Mouse (Mus musculus): ENCODE measurements around the gene Pak6. TPM values are rescaled to one million over a fixed set of nuclear protein-coding genes. Genes with fewer than 3 reads are reported as not detected.

Pak6 gene
- polyA plus RNA-seq (2012), result 31.1 and 37.5 TPM in 2 replicates

GRCm38 (mm10) chr2:118662902-118663803 is at the start of gene Pak6:
TSS of gene Pak6 (plus strand) at chr2:118663303.
- TF ChIP-seq GATA1 (IDR thresholded peaks at IDR 0.05; ENCODE audit: low read length), result no peak

GRCm38 (mm10) chr2:118618013-118618412 is 45.1 kb upstream of the Pak6 start:
- TF ChIP-seq GATA1 (IDR thresholded peaks at IDR 0.05; ENCODE audit: low read length), result no peak

- no peak for TF ChIP-seq GATA1 (IDR thresholded peaks at IDR 0.05; ENCODE audit: low read length)
Observed at GRCm38 (mm10) chr2:118620101-118620500, 43.0 kb upstream of the Pak6 start.

- no peak for TF ChIP-seq GATA1 (IDR thresholded peaks at IDR 0.05; ENCODE audit: low read length)
Observed at GRCm38 (mm10) chr2:118620608-118621007, 42.5 kb upstream of the Pak6 start.

GRCm38 (mm10) chr2:118629276-118629675 is 33.8 kb upstream of the Pak6 start:
- TF ChIP-seq GATA1 (IDR thresholded peaks at IDR 0.05; ENCODE audit: low read length), result no peak

GRCm38 (mm10) chr2:118633441-118633840 is 29.7 kb upstream of the Pak6 start:
- TF ChIP-seq GATA1 (IDR thresholded peaks at IDR 0.05; ENCODE audit: low read length), result no peak

- no peak for TF ChIP-seq GATA1 (IDR thresholded peaks at IDR 0.05; ENCODE audit: low read length)
Observed at GRCm38 (mm10) chr2:118637258-118637657, 25.8 kb upstream of the Pak6 start.

- TF ChIP-seq GATA1 (IDR thresholded peaks at IDR 0.05; ENCODE audit: low read length), result no peak
Observed at GRCm38 (mm10) chr2:118637888-118638526, 25.1 kb upstream of the Pak6 start.

- TF ChIP-seq GATA1 (IDR thresholded peaks at IDR 0.05; ENCODE audit: low read length), result no peak
Observed at GRCm38 (mm10) chr2:118638686-118639085, 24.4 kb upstream of the Pak6 start.

GRCm38 (mm10) chr2:118641147-118641546 is 22.0 kb upstream of the Pak6 start:
- no peak for TF ChIP-seq GATA1 (IDR thresholded peaks at IDR 0.05; ENCODE audit: low read length)

GRCm38 (mm10) chr2:118642431-118642830 is 20.7 kb upstream of the Pak6 start:
- TF ChIP-seq GATA1 (IDR thresholded peaks at IDR 0.05; ENCODE audit: low read length), result no peak

- no peak for TF ChIP-seq GATA1 (IDR thresholded peaks at IDR 0.05; ENCODE audit: low read length)
Observed at GRCm38 (mm10) chr2:118642942-118643341, 20.2 kb upstream of the Pak6 start.

GRCm38 (mm10) chr2:118646665-118647064 is 16.4 kb upstream of the Pak6 start:
- TF ChIP-seq GATA1 (IDR thresholded peaks at IDR 0.05; ENCODE audit: low read length), result no peak

GRCm38 (mm10) chr2:118656688-118657281 is 6.3 kb upstream of the Pak6 start:
- TF ChIP-seq GATA1 (IDR thresholded peaks at IDR 0.05; ENCODE audit: low read length), result no peak

- TF ChIP-seq GATA1 (IDR thresholded peaks at IDR 0.05; ENCODE audit: low read length), result no peak
Observed at GRCm38 (mm10) chr2:118658457-118658856, 4.6 kb upstream of the Pak6 start.

GRCm38 (mm10) chr2:118659077-118659476 is 4.0 kb upstream of the Pak6 start:
- no peak for TF ChIP-seq GATA1 (IDR thresholded peaks at IDR 0.05; ENCODE audit: low read length)

Data from G1E-ER4 (cell line).